Comparison of ENCODE assay signal across 8 mouse cellular contexts in the genomic region with DNA sequence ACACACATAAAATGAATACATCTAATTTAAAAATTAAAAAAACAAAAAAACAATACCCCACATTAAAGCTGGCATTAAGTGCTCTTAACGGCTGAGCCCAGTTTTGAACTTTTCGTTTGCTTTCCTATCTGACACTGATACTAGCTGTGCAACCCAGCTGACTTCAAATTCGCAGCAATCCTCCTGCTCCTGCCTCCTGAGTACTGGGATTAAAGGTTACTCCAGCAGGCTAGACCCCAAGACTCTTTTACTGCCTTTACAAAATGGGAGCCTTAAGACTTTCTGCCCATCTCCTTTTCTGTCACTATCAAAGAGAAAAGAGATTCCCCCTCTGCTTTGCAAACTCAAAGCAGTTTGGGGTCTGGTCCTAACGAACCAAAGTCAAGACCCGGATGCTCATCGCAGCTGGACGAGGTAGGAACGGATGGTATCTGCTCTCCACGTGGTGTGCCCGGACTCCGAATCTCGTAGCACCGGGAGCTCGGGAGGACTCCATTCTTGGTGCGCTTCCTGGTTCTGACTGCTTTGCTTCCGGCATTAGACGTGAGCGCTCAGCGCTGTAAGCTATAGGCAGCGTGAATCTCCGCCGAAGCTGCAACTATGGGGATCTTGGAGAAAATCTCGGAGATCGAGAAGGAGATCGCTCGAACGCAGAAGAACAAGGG. TPM values are rescaled to one million over a fixed set of nuclear protein-coding genes. Genes with fewer than 3 reads are reported as not detected.
DNase-seq lines count a peak whose midpoint lies in the region; ATAC-seq and TF ChIP-seq lines count a peak whose summit lies in the region.

A gene (plus strand): TSS at position 512 of the 665 bp plus-strand sequence.

- ATAC-seq in heart, embryonic 11.5 days (replicated peaks; ENCODE audit: insufficient number of reproducible peaks, low FRiP score, low TSS enrichment), result peak; percentile 78; the same call in 1 of the 2 replicates
- peak; percentile 88 for ATAC-seq in kidney, embryonic 16.5 days (ENCODE audit: low FRiP score, low TSS enrichment)

- H3K79me3 ChIP-seq in C2C12 (ENCODE audit: low read depth), result peaks cover 24% of the 10 kb centered on the region

- H3K79me2 ChIP-seq in C2C12 (ENCODE audit: control insufficient read depth, insufficient read depth) (peaks cover 38% of the 10 kb centered on the region), myocyte (ENCODE audit: control insufficient read depth, insufficient read depth) (peaks cover 27% of the 10 kb centered on the region)
- 0 out of 2 replicates have a peak, but pooled peaks cover 3% of the 10 kb centered on the region for H3K79me2 ChIP-seq in liver, adult 2 months (ENCODE audit: control insufficient read depth, insufficient read depth, low read length)

- H3K27me3 ChIP-seq in C2C12 (ENCODE audit: control insufficient read depth, insufficient read depth, insufficient read length) (no peaks in the 10 kb centered on the region), myocyte (ENCODE audit: control insufficient read depth, insufficient read depth, insufficient read length) (no peaks in the 10 kb centered on the region)
- no peaks in the 10 kb centered on the region for H3K27me3 ChIP-seq in erythroblast, embryonic 14.5 days (ENCODE audit: control insufficient read depth)
- H3K27me3 ChIP-seq in heart, embryonic 11.5 days (ENCODE audit: control insufficient read depth, insufficient read depth, low read length), result no peaks in the 10 kb centered on the region
- H3K27me3 ChIP-seq in kidney, embryonic 16.5 days (ENCODE audit: insufficient read depth, low read length), result no peaks in the 10 kb centered on the region
- no peaks in the 10 kb centered on the region for H3K27me3 ChIP-seq in liver, adult 2 months (ENCODE audit: control insufficient read depth, insufficient read depth, low read length)
- H3K27me3 ChIP-seq in splenic B cell, adult 2 months (ENCODE audit: control insufficient read depth, insufficient read depth, low read length, poor library complexity, severe bottlenecking), result no peaks in the 10 kb centered on the region; the same call in 1 of the 2 replicates

- H3K36me3 ChIP-seq in C2C12 (ENCODE audit: control insufficient read depth, insufficient read depth) (peaks cover 33% of the 10 kb centered on the region), myocyte (ENCODE audit: control insufficient read depth, insufficient read depth) (no peaks in the 10 kb centered on the region)
- H3K36me3 ChIP-seq in erythroblast, embryonic 14.5 days (ENCODE audit: control insufficient read depth), result peaks cover 34% of the 10 kb centered on the region
- H3K36me3 ChIP-seq in heart, embryonic 11.5 days (ENCODE audit: control insufficient read depth, insufficient read depth, low read length), result peaks cover 8% of the 10 kb centered on the region
- H3K36me3 ChIP-seq in kidney, embryonic 16.5 days (ENCODE audit: insufficient read depth, low read length), result peaks cover 22% of the 10 kb centered on the region
- no peaks in the 10 kb centered on the region; the same call in 1 of the 2 replicates for H3K36me3 ChIP-seq in liver, adult 2 months (ENCODE audit: control insufficient read depth, insufficient read depth, low read length)
- peaks cover 6% of the 10 kb centered on the region; the same call in 1 of the 2 replicates for H3K36me3 ChIP-seq in splenic B cell, adult 2 months (ENCODE audit: control insufficient read depth, insufficient read depth, low read length, poor library complexity, severe bottlenecking)

- WGBS in heart, embryonic 11.5 days (ENCODE audit: insufficient replicate concordance), result 5% methylated on average over 27 of the region's 27 CpGs
- WGBS in kidney, embryonic 16.5 days, result 6% methylated on average over 27 of the region's 27 CpGs
- WGBS in liver, adult 2 months, result 4% methylated on average over 27 of the region's 27 CpGs

- peak within 1 kb of the TSS; percentile 85 for H3ac ChIP-seq in C2C12 (ENCODE audit: control insufficient read depth, insufficient read length, low read depth)
- H3ac ChIP-seq in myocyte (ENCODE audit: control insufficient read depth, insufficient read length), result peak within 1 kb of the TSS; percentile 34

- DNase-seq in brain, embryonic 14.5 days (ENCODE audit: low read depth), result peak; percentile 97
- peak; percentile 82 for DNase-seq in liver, adult 2 months (ENCODE audit: extremely low read depth, low read depth, low spot score)
- peak; percentile 91 for DNase-seq in splenic B cell, adult 2 months (ENCODE audit: low read depth, low spot score)

- TF ChIP-seq POLR2A in brain, embryonic 14.5 days (IDR thresholded peaks at IDR 0.05; ENCODE audit: borderline replicate concordance, extremely low read depth, insufficient read depth, insufficient read length, poor library complexity, severe bottlenecking), result peak; percentile 29; the same call in 1 of the 2 replicates
- TF ChIP-seq POLR2A in liver, adult 2 months (IDR thresholded peaks at IDR 0.05; ENCODE audit: extremely low read depth, insufficient read depth, low read length), result peak; percentile 59
- peak; percentile 89 for TF ChIP-seq POLR2A in myocyte (IDR thresholded peaks at IDR 0.05; ENCODE audit: insufficient read length, low read depth)

- H3K9me3 ChIP-seq in erythroblast, embryonic 14.5 days (ENCODE audit: control insufficient read depth, low read length), result no peaks in the 10 kb centered on the region
- no peaks in the 10 kb centered on the region for H3K9me3 ChIP-seq in heart, embryonic 11.5 days (replicated peaks; ENCODE audit: control insufficient read depth, low read length)
- H3K9me3 ChIP-seq in kidney, embryonic 16.5 days (ENCODE audit: low read length), result no peaks in the 10 kb centered on the region

- peak within 1 kb of the TSS; percentile 86 for H3K9ac ChIP-seq in heart, embryonic 11.5 days (ENCODE audit: low read depth, low read length)
- H3K9ac ChIP-seq in kidney, embryonic 16.5 days (replicated peaks; ENCODE audit: low read length), result peak within 1 kb of the TSS; percentile 91
- H3K9ac ChIP-seq in liver, adult 2 months (ENCODE audit: low read depth, low read length), result peak within 1 kb of the TSS; percentile 76

- H3K4me3 ChIP-seq in C2C12 (ENCODE audit: insufficient read depth, poor library complexity, severe bottlenecking), result peak within 1 kb of the TSS; percentile 98
- peak within 1 kb of the TSS; percentile 65 for H3K4me3 ChIP-seq in erythroblast, embryonic 14.5 days (replicated peaks)
- peak within 1 kb of the TSS; percentile 86 for H3K4me3 ChIP-seq in heart, embryonic 11.5 days (ENCODE audit: low read depth, low read length)
- H3K4me3 ChIP-seq in kidney, embryonic 16.5 days (ENCODE audit: low read length), result peak within 1 kb of the TSS; percentile 73
- peak within 1 kb of the TSS; percentile 81 for H3K4me3 ChIP-seq in liver, adult 2 months (ENCODE audit: insufficient read depth, low read depth, low read length)
- peak within 1 kb of the TSS; percentile 44 for H3K4me3 ChIP-seq in myocyte

- H3K4me2 ChIP-seq in heart, embryonic 11.5 days, result peak within 1 kb of the TSS; percentile 96
- H3K4me2 ChIP-seq in kidney, embryonic 16.5 days (replicated peaks; ENCODE audit: low read depth, low read length), result peak within 1 kb of the TSS; percentile 91
- peak within 1 kb of the TSS; percentile 97 for H3K4me2 ChIP-seq in myocyte (ENCODE audit: low read depth)

- peaks cover 33% of the 10 kb centered on the region for H3K4me1 ChIP-seq in erythroblast, embryonic 14.5 days (ENCODE audit: control insufficient read depth)
- H3K4me1 ChIP-seq in heart, embryonic 11.5 days (ENCODE audit: control insufficient read depth, insufficient read depth, low read length), result peaks cover 10% of the 10 kb centered on the region
- H3K4me1 ChIP-seq in kidney, embryonic 16.5 days (ENCODE audit: insufficient read depth, low read length), result peaks cover 14% of the 10 kb centered on the region
- H3K4me1 ChIP-seq in liver, adult 2 months (ENCODE audit: control insufficient read depth, insufficient read depth, low read length), result peaks cover 6% of the 10 kb centered on the region

- peak within 1 kb of the TSS; percentile 41; the same call in 1 of the 2 replicates for H3K27ac ChIP-seq in heart, embryonic 11.5 days (ENCODE audit: low read depth, low read length)
- H3K27ac ChIP-seq in kidney, embryonic 16.5 days (ENCODE audit: low read length), result peak within 1 kb of the TSS; percentile 78
- peak within 1 kb of the TSS; percentile 27; the same call in 1 of the 2 replicates for H3K27ac ChIP-seq in liver, adult 2 months (replicated peaks; ENCODE audit: insufficient read depth, low read depth, low read length)

- TF ChIP-seq CTCF in C2C12 (IDR thresholded peaks at IDR 0.05; ENCODE audit: control insufficient read depth, insufficient read depth, insufficient read length), result no peak
- no peak for TF ChIP-seq CTCF in brain, embryonic 14.5 days (IDR thresholded peaks at IDR 0.05; ENCODE audit: borderline replicate concordance, extremely low read depth, insufficient read depth, insufficient read length)
- no peak for TF ChIP-seq CTCF in liver, adult 2 months (IDR thresholded peaks at IDR 0.05; ENCODE audit: low read depth, low read length)

TF ChIP-seq in C2C12, 6 proteins besides CTCF, POLR2A, EP300 and RAD21:
- peak; percentile 70 for TF ChIP-seq USF1 (IDR thresholded peaks at IDR 0.05; ENCODE audit: low read depth)
- peak; percentile 99 for TF ChIP-seq MAX (IDR thresholded peaks at IDR 0.05)
- no peak for TF ChIP-seq FOSL1 (IDR thresholded peaks at IDR 0.05; ENCODE audit: insufficient read depth, low read length, poor library complexity, severe bottlenecking)
- peak; percentile 23 for TF ChIP-seq MYOD1 (IDR thresholded peaks at IDR 0.05; ENCODE audit: control insufficient read depth, insufficient read length, low read depth)
- no peak for TF ChIP-seq MYOG (IDR thresholded peaks at IDR 0.05; ENCODE audit: control insufficient read depth, extremely low read depth, insufficient read length)
- no peak for TF ChIP-seq CEBPB (IDR thresholded peaks at IDR 0.05; ENCODE audit: low read depth)
TF ChIP-seq in C2C12: peak in this region for 3.

TF ChIP-seq in myocyte, 11 proteins besides CTCF, POLR2A, EP300 and RAD21 (continues in another document):
- TF ChIP-seq E2F4 (IDR thresholded peaks at IDR 0.05; ENCODE audit: insufficient read depth), result peak; percentile 13
- peak; percentile 77 for TF ChIP-seq MAX (IDR thresholded peaks at IDR 0.05; ENCODE audit: low read depth)
- no peak for TF ChIP-seq TCF3 (IDR thresholded peaks at IDR 0.05; ENCODE audit: insufficient read length, low read depth)
- TF ChIP-seq CEBPB (IDR thresholded peaks at IDR 0.05; ENCODE audit: insufficient read depth, poor library complexity, severe bottlenecking), result no peak
- peak in 2 of 3 experiments; percentile 49 to 69 for TF ChIP-seq MYOG (IDR thresholded peaks at IDR 0.05; ENCODE audit: control insufficient read depth in 1 of 3, insufficient read depth in 1 of 3, insufficient read length in 2 of 3, low read depth in 2 of 3)

RNA-seq across cellular contexts. Expression of the gene that starts here (rescaled TPM):
- polyA plus RNA-seq in C2C12 (2012; fragmentation: generic; extraction: Trizol) (80.6 TPM), myocyte (2012; fragmentation: generic; extraction: Trizol) (63.1 TPM)
- 80.5 and 82.6 TPM in 2 replicates for polyA plus RNA-seq in brain, embryonic 14.5 days (2012; rRNA removed)
- 2.5 and 4.5 TPM in 2 replicates for polyA plus RNA-seq in erythroblast, embryonic 14.5 days (2012)
- polyA plus RNA-seq in heart, embryonic 11.5 days (2014; fragmentation: Nextera tagmentation; extraction: Ambion mirVana), result 78.5 and 85.9 TPM in 2 replicates
- 123 and 127 TPM in 2 replicates for polyA plus RNA-seq in kidney, embryonic 16.5 days (2015; fragmentation: Nextera tagmentation; extraction: Ambion mirVana)
- total RNA-seq in liver, adult 2 months (2014; rRNA removed), result 29.1 and 36.6 TPM in 2 replicates
- 40.1 and 41.7 TPM in 2 replicates for polyA plus RNA-seq in liver, adult 2 months (2012; rRNA removed)

Comparison
In these comparisons a context has a peak if more than half of its experiments do, and no peak if none do; other contexts are left out.
1. Peak in every context shown above with its lines: DNase-seq, ATAC-seq, H3K4me3 ChIP-seq and H3K27ac ChIP-seq.
2. H3K4me3 ChIP-seq: peak in every context shown above with its lines; median percentile 98 in C2C12; 86 in heart, embryonic 11.5 days; 81 in liver, adult 2 months; 73 in kidney, embryonic 16.5 days; 65 in erythroblast, embryonic 14.5 days; 44 in myocyte.
3. POLR2A ChIP-seq: peak in every context shown above with its lines; median percentile 89 in myocyte; 59 in liver, adult 2 months; 29 in brain, embryonic 14.5 days.
4. H3K27ac ChIP-seq: peak in every context shown above with its lines; median percentile 78 in kidney, embryonic 16.5 days; 41 in heart, embryonic 11.5 days; 27 in liver, adult 2 months.